Mouse (Mus musculus) heart, adult 9 months (tissue): ENCODE results near the gene 4930402H24Rik.

ENCODE experiments used
- DNase-seq, 2 experiments: peaks; one replicate each; pipeline ENCODE4 v3.0.0; 2022; ENCODE audit warnings: low spot score in 2 of 2

The 4930402H24Rik gene

DNA sequence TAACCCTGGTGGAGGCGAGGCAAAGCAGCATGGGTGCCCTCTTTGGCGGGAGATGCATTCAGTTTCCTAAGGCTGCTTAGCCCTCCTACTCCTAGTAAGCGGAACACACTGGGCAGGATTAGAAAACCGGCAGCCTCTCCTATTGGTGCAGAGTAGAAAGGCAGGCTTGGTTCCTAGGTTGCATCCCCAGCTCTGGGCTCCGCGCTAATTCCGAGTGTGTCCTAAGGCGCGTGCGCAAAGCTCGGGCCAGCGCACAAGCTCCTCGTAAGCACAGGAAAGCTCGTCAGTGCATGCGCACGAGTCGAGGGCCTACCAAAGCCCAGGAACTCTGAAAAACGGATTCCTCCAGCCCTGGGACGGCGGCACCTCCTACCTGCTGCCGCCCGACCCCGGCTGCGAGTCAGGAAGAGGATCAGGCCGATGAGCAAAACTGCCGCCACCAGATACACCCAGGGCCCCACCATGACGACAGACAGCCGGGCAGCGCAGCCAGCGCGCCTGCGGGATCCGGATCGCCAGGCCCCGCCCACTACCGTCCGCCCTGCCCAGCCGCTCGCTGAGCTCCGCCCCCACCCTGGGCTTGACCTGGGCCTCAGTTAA, 242.0 kb downstream of the 4930402H24Rik start, which contains the start of gene Ddrgk1:
Ddrgk1 (minus strand) TSS at position 558 of the 600 bp plus-strand sequence.
- peak; percentile 95 to 96 for DNase-seq

GRCm38 (mm10) chr2:130663342-130663741, 242.9 kb downstream of the 4930402H24Rik start:
- DNase-seq = no peak

DNA sequence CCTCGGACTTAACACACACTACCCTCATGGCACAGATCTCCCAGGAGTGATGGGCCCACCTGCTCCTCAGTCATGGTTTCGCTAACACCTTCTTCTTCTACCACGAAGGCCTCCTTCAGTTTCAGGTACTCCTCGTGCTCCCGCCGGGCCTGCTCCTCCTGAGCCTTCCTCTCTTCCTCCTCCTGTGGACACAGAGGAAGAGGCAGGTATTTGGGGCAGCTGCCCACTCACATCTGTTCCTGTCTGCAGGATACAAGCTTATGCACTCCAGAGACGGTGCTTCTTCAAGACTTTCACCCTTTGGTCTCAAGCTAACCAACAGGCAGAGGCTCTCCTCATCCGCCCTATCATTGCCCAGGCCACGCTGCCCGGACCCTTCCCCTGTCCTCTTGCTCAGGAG, 247.7 kb downstream of the 4930402H24Rik start:
- DNase-seq = no peak

DNA sequence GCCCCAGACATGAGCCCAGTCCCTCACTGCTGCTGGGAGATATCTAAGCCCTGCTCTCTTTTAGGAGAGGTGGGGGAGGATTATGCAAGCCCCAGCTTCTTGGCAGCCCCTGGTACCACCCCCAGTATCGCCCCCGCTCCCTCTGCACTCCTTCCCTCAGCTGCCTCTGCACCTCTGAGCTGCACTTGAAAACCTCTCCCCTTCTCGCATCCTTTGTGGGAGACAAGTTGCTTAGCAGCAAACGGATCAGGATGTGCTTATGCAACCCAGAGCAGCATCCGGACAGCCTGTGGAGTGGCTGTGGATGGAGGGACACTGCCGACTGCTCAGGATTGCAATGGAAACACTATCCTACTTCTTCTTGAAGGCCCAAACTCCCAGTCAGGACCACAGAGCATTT, 248.7 kb downstream of the 4930402H24Rik start:
- no peak for DNase-seq

DNA sequence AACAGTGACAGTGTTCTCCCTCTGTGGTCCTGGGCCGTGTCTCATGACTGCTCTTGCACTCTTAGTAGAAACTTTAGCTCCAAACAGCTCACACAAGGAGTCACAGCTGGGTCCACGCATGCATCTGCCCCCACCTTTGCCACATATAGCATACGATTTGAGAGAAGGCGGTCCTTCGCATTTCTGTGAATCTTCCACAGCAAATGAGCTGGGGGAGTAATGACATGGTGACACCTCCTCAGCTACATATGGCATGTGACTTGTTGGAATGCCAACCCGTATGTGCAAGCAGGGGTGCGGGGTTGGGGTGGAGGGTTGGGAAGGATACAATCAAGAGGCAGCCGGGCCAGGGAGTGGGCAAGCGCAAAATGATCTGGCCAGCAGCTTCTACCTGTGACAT, 249.7 kb downstream of the 4930402H24Rik start:
- DNase-seq = no peak
